Mouse (Mus musculus) lung, embryonic 15.5 days (tissue): Measurements from ENCODE around the gene Gm4491. TPM values are rescaled to one million over a fixed set of nuclear protein-coding genes. Genes with fewer than 3 reads are reported as not detected.

Source experiments
- ATAC-seq: fragments of 200-750 bp; cut with Nextera tagmentation; 2 replicates; pipeline ENCODE4 v1.8.0; 2017; ENCODE audit warnings: moderate number of reproducible peaks, borderline replicate concordance; ENCODE audit not compliant: low FRiP score, low TSS enrichment; ENCODE audit errors: extremely low read depth
- H3K27ac ChIP-seq: fragments of 300-500 bp; sonication (generic); 2 replicates; pipeline ENCODE4 v1.5.1; 2015; ENCODE audit warnings: moderate library complexity, mild to moderate bottlenecking, inconsistent platforms
- H3K27me3 ChIP-seq: fragments of 300-500 bp; sonication (generic); 2 replicates; pipeline ENCODE4 v1.6.1; 2015; ENCODE audit warnings: inconsistent platforms
- H3K36me3 ChIP-seq: fragments of 300-500 bp; sonication (generic); 2 replicates; pipeline ENCODE4 v1.6.1; 2015; ENCODE audit warnings: inconsistent platforms
- H3K4me1 ChIP-seq: fragments of 300-500 bp; sonication (generic); 2 replicates; pipeline ENCODE4 v1.6.1; 2015; ENCODE audit warnings: inconsistent platforms
- H3K4me2 ChIP-seq: fragments of 300-500 bp; sonication (generic); 2 replicates; pipeline ENCODE4 v1.6.1; 2015; ENCODE audit warnings: inconsistent platforms, mild to moderate bottlenecking, moderate library complexity
- H3K4me3 ChIP-seq: fragments of 300-500 bp; sonication (generic); 2 replicates; pipeline ENCODE4 v1.5.1; 2015; ENCODE audit warnings: mild to moderate bottlenecking, inconsistent platforms
- H3K9ac ChIP-seq: fragments of 300-500 bp; sonication (generic); 2 replicates; pipeline ENCODE4 v1.6.1; 2015; ENCODE audit warnings: inconsistent platforms
- H3K9me3 ChIP-seq: fragments of 300-500 bp; sonication (generic); 2 replicates; pipeline ENCODE4 v1.6.1; 2016; ENCODE audit warnings: inconsistent platforms
- WGBS: fragments of 180-500 bp; shearing (Covaris S2); methylation state at CpG from one replicate; pipeline ENCODE4 v1.1.7; 2015; 5-methylcytosine and 5-hydroxymethylcytosine counted together
- polyA plus RNA-seq: library from polyadenylated mRNA; unstranded; fragments of >200 nt; fragmentation: Nextera tagmentation; extraction: Ambion mirVana; gene quantifications from 2 replicates; pipeline ENCODE4 v1.2.1, GENCODE M21; 2015

Gm4491 gene
- not detected in 2 replicates for polyA plus RNA-seq

DNA sequence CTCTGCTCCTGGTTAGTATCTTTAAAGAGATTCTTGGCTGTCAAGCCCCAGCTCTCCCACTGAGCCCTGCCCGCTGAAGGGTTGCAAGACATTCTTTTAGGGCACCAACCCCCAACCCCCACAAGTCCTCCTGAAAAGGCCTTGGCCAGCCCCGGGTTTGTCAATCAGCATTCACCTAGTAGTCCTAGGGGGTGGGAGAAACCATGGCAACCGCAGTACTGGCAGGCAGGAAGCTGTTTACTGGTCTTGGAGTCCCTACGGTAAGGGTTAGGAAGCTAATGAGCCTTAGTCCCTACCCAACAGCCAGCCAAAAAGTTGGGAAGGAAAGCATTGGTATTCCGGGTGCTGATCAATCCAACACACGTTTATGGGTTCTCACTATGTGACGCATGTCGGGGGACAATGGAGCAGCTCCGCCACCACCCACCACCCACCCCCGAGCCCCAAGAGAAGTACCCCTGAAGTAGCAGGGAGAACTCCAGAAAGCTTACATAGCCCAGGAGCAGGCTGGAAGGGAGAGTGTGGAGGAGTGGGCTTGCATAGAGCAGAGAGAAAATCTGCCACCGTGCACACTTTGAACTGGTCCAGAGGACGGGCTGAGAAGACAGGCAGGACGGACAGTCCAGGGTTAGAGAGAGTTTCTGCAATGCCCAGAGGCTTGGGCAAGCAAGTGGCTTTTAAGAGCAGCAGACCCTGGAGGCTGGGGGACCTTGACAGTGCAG lies at the start of gene Gm4491:
Gene Gm4491 (minus strand): TSS at position 61 of the 722 bp plus-strand sequence.
- no peak for ATAC-seq
- no peaks in the 10 kb centered on the region for H3K4me1 ChIP-seq
- WGBS, result 32% methylated on average over 13 of the region's 13 CpGs
- no peaks in the 10 kb centered on the region for H3K9me3 ChIP-seq
- H3K36me3 ChIP-seq, result no peaks in the 10 kb centered on the region
- H3K4me2 ChIP-seq, result no peak within 1 kb of the TSS
- H3K27ac ChIP-seq, result no peak within 1 kb of the TSS
- no peak within 1 kb of the TSS for H3K9ac ChIP-seq
- no peak within 1 kb of the TSS for H3K4me3 ChIP-seq
- H3K27me3 ChIP-seq, result peaks cover 22% of the 10 kb centered on the region

DNA sequence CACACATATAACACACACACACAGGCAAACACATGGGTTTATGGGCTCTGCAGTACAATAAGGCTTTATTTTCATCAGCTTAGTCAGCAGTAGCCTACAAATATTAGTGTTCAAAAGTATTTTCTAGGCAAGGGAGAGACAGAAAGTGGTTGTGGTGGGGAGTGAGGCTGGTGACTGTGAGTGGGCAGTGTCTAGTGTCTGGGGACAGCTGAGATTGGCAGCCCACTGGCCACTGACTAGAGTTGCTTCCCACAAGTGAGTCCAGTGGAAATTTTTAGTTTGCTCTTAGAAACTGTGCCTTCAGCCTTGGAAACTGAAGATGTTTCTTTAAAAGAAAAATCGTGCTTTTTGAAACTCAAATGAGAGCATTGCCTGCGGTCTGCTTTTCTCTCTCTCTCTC lies 46.1 kb upstream of the Gm4491 start:
- H3K27ac ChIP-seq, result no peak overlapping the region
- H3K9ac ChIP-seq, result no peak overlapping the region
- 14% methylated on average over 2 of the region's 2 CpGs for WGBS
- no peaks in the 10 kb centered on the region for H3K9me3 ChIP-seq
- no peaks in the 10 kb centered on the region for H3K36me3 ChIP-seq
- H3K4me3 ChIP-seq, result no peak overlapping the region
- no peak overlapping the region for H3K4me2 ChIP-seq
- no peaks in the 10 kb centered on the region for H3K4me1 ChIP-seq
- H3K27me3 ChIP-seq, result no peaks in the 10 kb centered on the region
- ATAC-seq, result no peak

DNA sequence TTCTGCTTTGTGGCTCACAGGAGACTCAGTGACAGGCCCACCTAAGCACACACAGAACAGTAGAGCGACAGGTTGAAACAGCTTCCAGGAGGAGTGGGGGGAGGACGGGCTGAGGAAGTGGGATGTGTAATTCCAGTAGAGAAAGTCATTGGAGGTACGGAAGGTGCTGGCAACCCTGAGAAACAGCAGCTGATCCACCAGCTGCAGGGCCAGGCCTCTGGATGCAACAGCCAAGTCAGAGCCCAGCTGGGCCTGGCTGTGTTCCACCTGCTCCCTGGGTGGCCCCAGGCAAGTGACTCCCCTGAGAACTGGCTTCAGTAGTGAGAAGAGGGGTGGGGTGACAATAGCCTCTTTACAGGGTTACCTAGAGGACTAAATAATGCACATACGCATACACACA lies 45.5 kb upstream of the Gm4491 start:
- Histone ChIP-seq H3K4me3 (no peak overlapping the region), H3K36me3 (no peaks in the 10 kb centered on the region), H3K4me2 (no peak overlapping the region), H3K9ac (no peak overlapping the region), H3K27me3 (no peaks in the 10 kb centered on the region), H3K27ac (no peak overlapping the region), H3K4me1 (no peaks in the 10 kb centered on the region), H3K9me3 (no peaks in the 10 kb centered on the region)
- ATAC-seq, result no peak
- 62% methylated on average over 4 of the region's 4 CpGs for WGBS

DNA sequence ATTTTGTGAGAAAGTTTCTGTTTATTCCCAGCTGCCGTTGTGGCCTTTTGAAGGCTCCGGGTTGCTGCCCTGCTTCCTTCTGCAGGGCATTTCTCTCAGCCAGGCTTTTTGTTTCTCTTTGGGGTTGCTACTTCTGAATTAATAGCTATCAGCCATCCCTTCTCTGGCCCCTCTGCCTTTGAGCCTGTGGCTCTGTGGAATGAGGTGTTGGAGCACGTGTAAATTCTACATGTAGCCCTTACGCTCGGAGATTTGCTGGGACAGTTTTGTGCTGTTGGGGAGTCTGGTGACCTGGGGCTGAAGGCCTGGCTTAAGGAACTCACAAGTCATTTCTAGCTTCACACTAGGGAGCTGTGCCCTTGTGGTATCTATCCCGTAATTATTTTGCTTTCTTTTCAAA lies 39.2 kb upstream of the Gm4491 start:
- H3K4me1 ChIP-seq, result no peaks in the 10 kb centered on the region
- H3K9ac ChIP-seq, result no peak overlapping the region
- no peaks in the 10 kb centered on the region for H3K27me3 ChIP-seq
- no peak overlapping the region for H3K4me2 ChIP-seq
- whole genome bisulfite sequencing, result 30% methylated on average over 6 of the region's 6 CpGs
- H3K9me3 ChIP-seq, result no peaks in the 10 kb centered on the region
- ATAC-seq, result no peak
- H3K36me3 ChIP-seq, result no peaks in the 10 kb centered on the region
- no peak overlapping the region for H3K4me3 ChIP-seq
- H3K27ac ChIP-seq, result no peak overlapping the region

DNA sequence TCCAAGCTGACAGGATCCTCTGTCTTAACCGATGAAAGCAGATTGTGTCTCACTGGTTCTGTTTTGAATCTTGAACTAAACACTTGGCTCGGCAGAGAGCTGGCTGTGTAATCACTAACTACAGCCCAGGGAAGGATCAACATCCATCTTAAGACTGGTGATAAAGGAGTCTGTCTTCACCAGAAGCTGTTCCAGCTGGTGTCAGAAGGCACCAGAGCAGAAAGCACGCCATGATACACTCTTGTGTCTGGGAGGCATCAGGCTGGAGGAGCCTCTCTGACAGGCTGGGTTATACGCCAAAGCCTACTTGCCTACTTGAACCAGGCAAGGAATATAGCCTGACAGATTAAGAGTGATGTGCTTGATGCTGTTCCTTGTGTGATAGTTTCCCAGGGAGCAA lies 30.1 kb upstream of the Gm4491 start:
- no peak overlapping the region for H3K27ac ChIP-seq
- no peaks in the 10 kb centered on the region for H3K36me3 ChIP-seq
- no peak overlapping the region for H3K9ac ChIP-seq
- ATAC-seq, result no peak
- H3K4me3 ChIP-seq, result no peak overlapping the region
- H3K9me3 ChIP-seq, result no peaks in the 10 kb centered on the region
- no peak overlapping the region for H3K4me2 ChIP-seq
- 0 out of 2 replicates have a peak, but pooled peaks cover 2% of the 10 kb centered on the region for H3K27me3 ChIP-seq
- H3K4me1 ChIP-seq, result no peaks in the 10 kb centered on the region
- WGBS, result 18% methylated on average over 4 of the region's 4 CpGs

DNA sequence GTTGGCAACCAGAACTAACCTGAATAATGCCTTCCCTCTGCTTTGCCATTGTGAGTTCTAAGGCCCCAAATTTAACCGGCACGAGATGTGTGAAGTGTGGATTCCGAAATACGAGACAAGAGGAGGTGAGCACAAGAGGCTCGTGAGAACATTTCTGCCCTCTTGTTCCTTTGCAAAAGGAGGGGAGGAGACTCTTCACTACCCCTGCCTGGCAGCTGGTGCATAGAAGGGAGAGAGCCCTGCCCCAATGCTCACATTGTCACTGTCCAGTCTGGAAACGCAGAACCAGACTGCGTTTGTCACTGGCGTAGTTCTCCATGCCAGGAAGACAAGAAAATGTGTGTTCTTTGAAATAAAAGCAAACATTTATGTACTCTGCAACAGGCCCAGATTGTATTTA lies 19.6 kb upstream of the Gm4491 start:
- Histone ChIP-seq H3K27me3 (peaks cover 51% of the 10 kb centered on the region), H3K4me2 (no peak overlapping the region), H3K36me3 (no peaks in the 10 kb centered on the region), H3K9ac (no peak overlapping the region), H3K4me3 (no peak overlapping the region), H3K27ac (no peak overlapping the region), H3K9me3 (no peaks in the 10 kb centered on the region), H3K4me1 (peaks cover 10% of the 10 kb centered on the region; the same call in 1 of the 2 replicates)
- WGBS, result 55% methylated on average over 8 of the region's 8 CpGs
- no peak for ATAC-seq

DNA sequence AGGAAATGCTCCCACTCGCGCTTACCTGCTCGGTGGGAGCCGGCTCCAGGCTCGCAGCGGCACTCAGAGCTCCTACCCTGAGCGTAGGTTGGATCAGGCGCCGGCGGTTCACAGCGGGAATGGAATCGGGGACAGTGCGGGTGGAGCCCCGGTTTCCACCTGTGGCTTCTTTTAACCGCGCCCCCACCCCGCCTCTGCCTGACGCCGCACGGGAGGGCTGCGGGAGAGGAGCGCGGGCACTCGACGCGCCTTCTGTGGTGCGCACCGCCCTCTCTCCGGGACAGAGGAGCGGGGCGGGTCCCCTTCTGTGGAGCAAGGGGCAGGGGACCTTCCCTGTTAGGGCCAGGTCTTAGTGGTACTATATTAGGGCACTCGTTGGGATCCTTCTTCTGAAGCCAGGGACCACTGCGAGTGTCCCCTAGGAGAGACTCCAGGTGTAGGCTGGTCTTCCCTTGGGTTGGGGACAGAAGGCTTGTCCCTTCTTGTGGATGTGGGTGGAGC lies 17.5 kb upstream of the Gm4491 start, which contains the start of gene Gjb6:
Gene Gjb6 (minus strand): TSS at position 451 of the 501 bp plus-strand sequence.
- peak; percentile 27; the same call in 1 of the 2 replicates for ATAC-seq
- H3K27me3 ChIP-seq, result peaks cover 49% of the 10 kb centered on the region
- H3K36me3 ChIP-seq, result no peaks in the 10 kb centered on the region
- H3K9ac ChIP-seq, result no peak within 1 kb of the TSS
- H3K4me1 ChIP-seq, result peaks cover 10% of the 10 kb centered on the region; the same call in 1 of the 2 replicates
- 2% methylated on average over 33 of the region's 33 CpGs for WGBS
- no peak within 1 kb of the TSS for H3K27ac ChIP-seq
- H3K4me3 ChIP-seq, result peak within 1 kb of the TSS; percentile 31
- peak within 1 kb of the TSS; percentile 58 for H3K4me2 ChIP-seq
- H3K9me3 ChIP-seq, result no peaks in the 10 kb centered on the region

DNA sequence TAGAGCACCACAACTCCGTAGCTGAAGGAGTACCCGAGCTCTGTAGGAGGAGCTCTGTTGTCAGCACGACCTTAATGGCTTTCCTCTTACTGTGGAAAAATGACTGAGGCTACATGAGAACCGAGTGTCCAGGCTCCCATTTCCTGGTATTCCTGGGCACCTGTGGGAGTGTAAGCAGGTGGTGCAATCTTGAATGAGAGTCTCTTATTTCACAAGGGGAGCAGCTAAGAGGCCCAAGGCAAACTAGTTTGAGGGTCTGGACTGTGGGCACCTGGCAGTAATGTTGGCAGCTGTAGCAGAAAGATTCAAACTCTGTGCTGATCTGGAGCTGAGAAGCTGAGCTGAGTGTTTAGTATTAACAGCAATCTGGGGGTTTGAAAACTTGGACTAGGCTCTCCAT lies 11.7 kb upstream of the Gm4491 start:
- Histone ChIP-seq H3K4me2 (no peak overlapping the region), H3K36me3 (no peaks in the 10 kb centered on the region), H3K4me3 (no peak overlapping the region), H3K9ac (no peak overlapping the region), H3K4me1 (no peaks in the 10 kb centered on the region), H3K9me3 (no peaks in the 10 kb centered on the region), H3K27ac (no peak overlapping the region), H3K27me3 (peaks cover 18% of the 10 kb centered on the region)
- 47% methylated on average over 4 of the region's 4 CpGs for WGBS
- no peak for ATAC-seq

DNA sequence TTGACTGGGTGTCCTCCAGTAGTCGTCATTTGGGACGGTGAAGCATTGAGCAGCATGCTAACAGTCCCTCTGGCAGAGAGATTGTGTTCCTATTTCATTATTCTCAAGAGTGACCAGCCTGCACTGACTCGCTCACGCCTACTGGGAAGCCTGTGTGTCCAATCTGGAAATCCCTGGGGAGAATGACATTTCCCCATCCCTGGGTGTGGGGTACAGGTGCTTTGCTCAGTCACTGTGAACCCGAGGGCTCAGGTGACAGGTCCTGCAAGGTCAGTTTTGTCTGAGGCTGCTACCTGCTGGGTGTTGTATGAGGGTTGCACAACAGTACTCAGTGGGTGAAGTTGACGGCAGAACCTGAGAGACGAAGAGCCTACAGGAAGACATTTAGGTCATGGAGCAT lies 6.6 kb upstream of the Gm4491 start:
- H3K4me1 ChIP-seq, result no peaks in the 10 kb centered on the region
- ATAC-seq, result no peak
- no peak overlapping the region for H3K4me3 ChIP-seq
- no peak overlapping the region for H3K4me2 ChIP-seq
- H3K9ac ChIP-seq, result no peak overlapping the region
- H3K27me3 ChIP-seq, result no peaks in the 10 kb centered on the region
- WGBS, result 79% methylated on average over 7 of the region's 7 CpGs
- H3K27ac ChIP-seq, result no peak overlapping the region
- H3K9me3 ChIP-seq, result no peaks in the 10 kb centered on the region
- H3K36me3 ChIP-seq, result no peaks in the 10 kb centered on the region

DNA sequence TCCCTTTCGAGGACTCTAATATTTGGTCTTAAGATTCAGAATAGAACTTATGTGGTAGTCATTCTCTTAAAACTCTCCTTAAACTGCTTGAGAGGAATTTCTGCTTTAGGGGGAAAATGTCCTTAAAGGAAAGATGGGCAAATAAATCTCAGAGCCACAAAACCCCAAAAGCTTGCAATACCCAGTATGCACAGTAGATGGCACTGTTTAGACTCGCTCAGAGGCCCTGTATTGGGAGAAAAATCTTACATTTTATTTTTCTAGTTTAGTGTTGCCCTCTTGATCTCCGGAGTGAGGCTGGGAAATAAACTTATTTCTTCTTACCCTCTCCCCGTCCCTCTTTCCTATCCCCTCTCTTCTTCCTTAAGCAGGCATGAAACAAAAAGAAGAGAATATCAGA lies 6.5 kb downstream of the Gm4491 start:
- no peak overlapping the region for H3K4me2 ChIP-seq
- ATAC-seq, result no peak
- H3K4me1 ChIP-seq, result peaks cover 11% of the 10 kb centered on the region; the same call in 1 of the 2 replicates
- no peak overlapping the region for H3K27ac ChIP-seq
- H3K4me3 ChIP-seq, result no peak overlapping the region
- H3K9me3 ChIP-seq, result no peaks in the 10 kb centered on the region
- H3K36me3 ChIP-seq, result no peaks in the 10 kb centered on the region
- WGBS, result 7% methylated on average over 4 of the region's 4 CpGs
- H3K27me3 ChIP-seq, result peaks cover 62% of the 10 kb centered on the region
- no peak overlapping the region for H3K9ac ChIP-seq

DNA sequence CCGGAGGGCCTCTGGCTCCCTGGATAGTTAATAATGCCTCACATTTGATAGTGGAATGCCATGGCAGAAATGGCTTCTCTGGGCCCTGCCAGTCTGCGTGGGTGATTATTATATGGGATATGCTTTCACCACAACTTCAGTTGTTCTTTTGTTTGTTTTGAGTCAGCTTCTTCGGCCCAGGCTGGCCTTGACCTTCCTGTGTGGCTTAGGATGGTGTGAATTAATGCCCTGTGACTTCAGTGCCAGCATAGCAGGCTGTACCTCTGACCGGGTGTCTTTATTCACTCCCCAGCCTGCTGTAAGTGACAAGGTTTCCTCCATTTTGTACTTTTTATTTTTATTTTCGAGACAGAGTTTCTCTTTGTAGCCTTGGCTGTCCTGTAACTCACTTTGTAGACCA lies 7.8 kb downstream of the Gm4491 start:
- no peak for ATAC-seq
- no peak overlapping the region for H3K4me2 ChIP-seq

DNA sequence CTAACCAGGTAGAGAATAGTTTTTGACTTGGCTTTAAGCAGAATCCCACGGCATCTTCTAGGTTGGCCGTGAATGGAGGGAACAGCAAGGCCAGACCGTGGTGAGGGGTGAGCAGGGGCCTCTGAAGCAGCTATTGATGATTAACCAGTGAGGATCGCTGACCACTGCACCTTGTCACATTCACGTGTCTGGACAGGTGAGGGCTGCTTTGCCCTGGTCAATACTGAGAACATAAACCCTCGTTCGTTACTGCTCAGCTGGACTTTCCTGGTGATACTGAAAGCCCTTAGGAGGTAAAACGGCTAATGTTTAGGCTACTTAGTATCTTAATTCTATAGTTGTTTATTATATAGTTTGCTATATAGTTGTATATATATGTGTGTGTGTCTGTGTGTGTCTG lies 8.6 kb downstream of the Gm4491 start:
- Histone ChIP-seq H3K4me2 (no peak overlapping the region), H3K27ac (no peak overlapping the region), H3K27me3 (peaks cover 74% of the 10 kb centered on the region), H3K9me3 (no peaks in the 10 kb centered on the region), H3K4me3 (no peak overlapping the region), H3K36me3 (no peaks in the 10 kb centered on the region), H3K9ac (no peak overlapping the region), H3K4me1 (peaks cover 12% of the 10 kb centered on the region; the same call in 1 of the 2 replicates)
- ATAC-seq, result no peak
- WGBS, result 43% methylated on average over 8 of the region's 8 CpGs

More for the DNA sequence above, 7.8 kb downstream of the Gm4491 start:
- 48% methylated on average over 5 of the region's 5 CpGs for WGBS
- H3K4me3 ChIP-seq, result no peak overlapping the region
- peaks cover 12% of the 10 kb centered on the region; the same call in 1 of the 2 replicates for H3K4me1 ChIP-seq
- H3K9ac ChIP-seq, result no peak overlapping the region
- no peaks in the 10 kb centered on the region for H3K36me3 ChIP-seq
- no peaks in the 10 kb centered on the region for H3K9me3 ChIP-seq
- H3K27me3 ChIP-seq, result peaks cover 69% of the 10 kb centered on the region
- no peak overlapping the region for H3K27ac ChIP-seq
